Mouse (Mus musculus): ENCODE results near the gene Gtpbp10. TPM values are rescaled to one million over a fixed set of nuclear protein-coding genes. Genes with fewer than 3 reads are reported as not detected.

Gene Gtpbp10
- polyA plus RNA-seq, 1 experiment: 95.1 TPM

DNA sequence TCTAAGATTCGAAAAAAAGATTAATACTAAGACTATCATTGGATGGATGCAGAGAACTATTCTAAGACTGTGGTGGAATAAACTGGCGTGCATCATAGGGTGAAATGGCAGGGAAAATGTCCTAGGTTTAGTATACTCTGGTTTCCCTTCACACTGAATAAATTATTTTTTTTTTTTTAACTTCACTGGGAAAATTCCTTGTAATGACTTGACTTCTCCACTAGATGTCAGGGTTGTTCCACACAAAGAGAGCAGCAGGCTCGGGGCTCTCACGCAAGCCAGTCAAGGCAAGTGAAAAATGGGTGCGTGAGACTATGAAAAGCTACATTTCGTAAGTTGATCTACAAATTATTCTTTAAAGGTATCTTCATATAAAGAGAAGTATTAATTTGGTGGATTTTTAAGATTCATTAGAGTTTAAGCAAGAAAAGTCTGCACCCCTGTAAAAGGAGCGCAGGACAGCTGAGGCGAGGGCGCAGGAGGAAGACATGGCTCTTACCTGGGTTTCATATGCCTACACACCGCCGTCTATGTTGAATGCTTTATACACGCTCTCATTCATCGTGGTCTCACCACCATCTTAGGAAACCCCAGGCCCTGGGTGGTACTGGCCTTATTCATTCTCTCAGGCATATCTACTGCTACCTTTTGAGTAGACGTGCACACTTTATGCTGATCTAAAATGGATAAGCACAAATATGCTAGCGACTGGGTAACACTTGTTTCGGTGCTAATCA lies 64.9 kb downstream of the Gtpbp10 start:
- TF ChIP-seq POLR2A (IDR thresholded peaks at IDR 0.05; ENCODE audit: insufficient read depth, low read length) (no peak), CTCF (IDR thresholded peaks at IDR 0.05; ENCODE audit: low read depth, low read length) (peak; percentile 65)
- Histone ChIP-seq H3K4me1 (ENCODE audit: control insufficient read depth, insufficient read depth, low read length) (no peaks in the 10 kb centered on the region), H3K27me3 (ENCODE audit: control insufficient read depth, insufficient read depth, low read length, poor library complexity, severe bottlenecking) (no peaks in the 10 kb centered on the region; the same call in 1 of the 2 replicates), H3K4me3 (ENCODE audit: low read depth, low read length) (peak overlapping the region; percentile 21; the same call in 1 of the 2 replicates), H3K9ac (ENCODE audit: low read depth, poor library complexity, severe bottlenecking) (no peak overlapping the region), H3K9me3 (replicated peaks; ENCODE audit: control insufficient read depth, insufficient read depth, low read length, poor library complexity, severe bottlenecking) (no peaks in the 10 kb centered on the region), H3K36me3 (ENCODE audit: control insufficient read depth, insufficient read depth, low read length, poor library complexity, severe bottlenecking) (no peaks in the 10 kb centered on the region), H3K27ac (ENCODE audit: insufficient read depth, low read length) (no peak overlapping the region)

GRCm38 (mm10) chr5:5492163-5492562 lies 67.2 kb downstream of the Gtpbp10 start:
- Histone ChIP-seq H3K9me3 (replicated peaks; ENCODE audit: control insufficient read depth, insufficient read depth, low read length, poor library complexity, severe bottlenecking) (no peaks in the 10 kb centered on the region), H3K9ac (ENCODE audit: low read depth, poor library complexity, severe bottlenecking) (no peak overlapping the region), H3K4me1 (ENCODE audit: control insufficient read depth, insufficient read depth, low read length) (no peaks in the 10 kb centered on the region), H3K4me3 (ENCODE audit: low read depth, low read length) (no peak overlapping the region), H3K27ac (ENCODE audit: insufficient read depth, low read length) (no peak overlapping the region), H3K27me3 (ENCODE audit: control insufficient read depth, insufficient read depth, low read length, poor library complexity, severe bottlenecking) (no peaks in the 10 kb centered on the region), H3K36me3 (ENCODE audit: control insufficient read depth, insufficient read depth, low read length, poor library complexity, severe bottlenecking) (no peaks in the 10 kb centered on the region)
- no peak for TF ChIP-seq EP300 (IDR thresholded peaks at IDR 0.05; ENCODE audit: insufficient read depth, low read depth, low read length)
- TF ChIP-seq POLR2A (IDR thresholded peaks at IDR 0.05; ENCODE audit: insufficient read depth, low read length): no peak
- TF ChIP-seq CTCF (IDR thresholded peaks at IDR 0.05; ENCODE audit: low read depth, low read length): no peak

Other genes starting within 250 kb of the Gtpbp10 start
- gene Cdk14, start 139.2 kb downstream of the Gtpbp10 start, polyA plus RNA-seq (2011; ENCODE audit: insufficient read depth, insufficient read length, low read depth, missing spikeins): 14.8 and 15.4 TPM in 2 replicates
- gene 1700015F17Rik, start 80.4 kb downstream of the Gtpbp10 start, polyA plus RNA-seq (2011; ENCODE audit: insufficient read depth, insufficient read length, low read depth, missing spikeins): not detected in 2 replicates
- gene Cldn12, start 44.6 kb downstream of the Gtpbp10 start, polyA plus RNA-seq (2011; ENCODE audit: insufficient read depth, insufficient read length, low read depth, missing spikeins): 39.2 and 41.0 TPM in 2 replicates
- gene Gm8773, start 14.3 kb upstream of the Gtpbp10 start, polyA plus RNA-seq (2011; ENCODE audit: insufficient read depth, insufficient read length, low read depth, missing spikeins): not detected in 2 replicates
- gene Cfap69, start 104.7 kb upstream of the Gtpbp10 start, polyA plus RNA-seq (2011; ENCODE audit: insufficient read depth, insufficient read length, low read depth, missing spikeins): 5.0 and 5.1 TPM in 2 replicates
- gene Steap2, start 135.0 kb upstream of the Gtpbp10 start, polyA plus RNA-seq (2011; ENCODE audit: insufficient read depth, insufficient read length, low read depth, missing spikeins): 33.2 and 33.7 TPM in 2 replicates
- gene Steap1, start 189.8 kb upstream of the Gtpbp10 start, polyA plus RNA-seq (2011; ENCODE audit: insufficient read depth, insufficient read length, low read depth, missing spikeins): 16.6 and 21.8 TPM in 2 replicates

Measured in ES-Bruce4 (cell line).